Comparison of ENCODE assay signal across 26 mouse cellular contexts in genomic region chr2:3286243-3286642, GRCm38 (mm10). TPM values are rescaled to one million over a fixed set of nuclear protein-coding genes. Genes with fewer than 3 reads are reported as not detected.
DNase-seq lines count a peak whose midpoint lies in the region; ATAC-seq and TF ChIP-seq lines count a peak whose summit lies in the region.
"Had no signal": no experiment of that assay in that cellular context is flagged by ENCODE, and none has a peak within 500 bp of the region (broad histone marks: within the 10 kb centered on the region; RNA-seq: fewer than 3 reads in every experiment).

No protein-coding gene starts in this region.

- H3K9ac ChIP-seq in heart, embryonic 15.5 days, result no peak overlapping the region
- H3K9ac ChIP-seq in liver, embryonic 13.5 days, result no peak overlapping the region
- H3K9ac ChIP-seq in liver, embryonic 12.5 days, result no peak overlapping the region
- H3K9ac ChIP-seq in MEL (ENCODE audit: control insufficient read depth, low read depth, low read length, poor library complexity, severe bottlenecking), result no peak overlapping the region
- no peak overlapping the region for H3K9ac ChIP-seq in forebrain, embryonic 14.5 days (ENCODE audit: low read length)
- H3K9ac ChIP-seq: embryonic facial prominence, embryonic 13.5 days; forebrain, embryonic 12.5 days; forebrain, postnatal 0 days had no signal

- peaks cover 18% of the 10 kb centered on the region for H3K4me1 ChIP-seq in heart, embryonic 15.5 days (replicated peaks)
- H3K4me1 ChIP-seq in liver, embryonic 13.5 days (replicated peaks), result peaks cover 36% of the 10 kb centered on the region
- peaks cover 23% of the 10 kb centered on the region for H3K4me1 ChIP-seq in liver, embryonic 12.5 days
- H3K4me1 ChIP-seq in MEL (ENCODE audit: control insufficient read depth in 1 of 2, insufficient read depth in 2 of 2, low read length in 2 of 2), result peaks cover 7 to 19% of the 10 kb centered on the region in 2 experiments
- peaks cover 6% of the 10 kb centered on the region; the same call in 1 of the 2 replicates for H3K4me1 ChIP-seq in forebrain, embryonic 14.5 days (ENCODE audit: control insufficient read depth, insufficient read depth, low read length)

- no peak for TF ChIP-seq RAD21 in MEL (IDR thresholded peaks at IDR 0.05; ENCODE audit: low read depth, low read length)

- intact Hi-C loops in gastrocnemius, adult 2 months (cut with DNase I), result loop anchor here (5.0 kb wide), 1 partner anchor 131 kb away; no protein-coding TSS in a partner anchor
- intact Hi-C loops in heart, postnatal 14 days (cut with DNase I), result no loop called here

- ATAC-seq in heart, embryonic 15.5 days (replicated peaks; ENCODE audit: insufficient number of reproducible peaks, insufficient read depth, low FRiP score, low read depth), result no peak
- no peak for ATAC-seq in liver, embryonic 13.5 days (ENCODE audit: low read depth)
- no peak for ATAC-seq in liver, embryonic 12.5 days
- no peak for ATAC-seq in forebrain, embryonic 14.5 days
- ATAC-seq: activated CD4-positive, CD25-positive, alpha-beta regulatory T cell, adult 4 months; CD4-positive, CD25-positive, alpha-beta regulatory T cell, adult 4 months; forebrain, postnatal 0 days; hindbrain, embryonic 16.5 days; Patski had no signal

- no peak for TF ChIP-seq POLR2A in MEL (IDR thresholded peaks at IDR 0.05; ENCODE audit: control insufficient read depth in 1 of 2, insufficient read depth in 1 of 2, low read depth in 1 of 2, low read length in 2 of 2, poor library complexity in 1 of 2)

- no peak for DNase-seq in gastrocnemius, adult 2 months
- no peak for DNase-seq in gastrocnemius, postnatal 4 days (ENCODE audit: low spot score in 2 of 2)
- no peak for DNase-seq in heart, postnatal 14 days
- DNase-seq in liver, embryonic 13.5 days, result no peak
- peak; percentile 54 for DNase-seq in MEL (ENCODE audit: low read depth, low spot score)
- no peak for DNase-seq in forebrain, embryonic 14.5 days (ENCODE audit: low spot score)
- DNase-seq: adrenal gland, adult 2 months; adrenal gland, postnatal 25 days; B cell, adult 2 months; cerebellum, adult 18-20 months; cerebellum, adult 9-11 months; cerebellum, postnatal 36 days; forebrain, postnatal 0 days; gastrocnemius, postnatal 25 days; heart, postnatal 36 days; kidney, adult 18-20 months had no signal

- peaks cover 34% of the 10 kb centered on the region for H3K79me2 ChIP-seq in MEL (ENCODE audit: control insufficient read depth, insufficient read depth, low read length, poor library complexity)

- H3K36me3 ChIP-seq in heart, embryonic 15.5 days, result no peaks in the 10 kb centered on the region
- no peaks in the 10 kb centered on the region for H3K36me3 ChIP-seq in liver, embryonic 13.5 days
- H3K36me3 ChIP-seq in liver, embryonic 12.5 days, result no peaks in the 10 kb centered on the region
- H3K36me3 ChIP-seq in MEL (ENCODE audit: control insufficient read depth in 1 of 2, insufficient read depth in 2 of 2, low read length in 2 of 2), result peaks cover 0 to 33% of the 10 kb centered on the region in 2 experiments; a peak in 3 of 4 replicates
- no peaks in the 10 kb centered on the region for H3K36me3 ChIP-seq in forebrain, embryonic 14.5 days (ENCODE audit: control insufficient read depth, insufficient read depth, low read length)
- H3K36me3 ChIP-seq: embryonic facial prominence, embryonic 13.5 days; forebrain, embryonic 12.5 days; heart, embryonic 10.5 days had no signal

- no peaks in the 10 kb centered on the region for H3K27me3 ChIP-seq in heart, embryonic 15.5 days
- no peaks in the 10 kb centered on the region for H3K27me3 ChIP-seq in liver, embryonic 13.5 days
- H3K27me3 ChIP-seq in liver, embryonic 12.5 days (replicated peaks), result no peaks in the 10 kb centered on the region
- H3K27me3 ChIP-seq in MEL (ENCODE audit: control insufficient read depth in 1 of 2, insufficient read depth in 2 of 2, low read length in 2 of 2), result no peaks in the 10 kb centered on the region
- no peaks in the 10 kb centered on the region for H3K27me3 ChIP-seq in forebrain, embryonic 14.5 days (replicated peaks; ENCODE audit: control insufficient read depth, insufficient read depth, low read length)
- H3K27me3 ChIP-seq: embryonic facial prominence, embryonic 13.5 days; forebrain, embryonic 12.5 days; Patski had no signal

- no peaks in the 10 kb centered on the region for H3K9me3 ChIP-seq in heart, embryonic 15.5 days (replicated peaks)
- no peaks in the 10 kb centered on the region for H3K9me3 ChIP-seq in liver, embryonic 13.5 days (replicated peaks)
- H3K9me3 ChIP-seq in liver, embryonic 12.5 days (replicated peaks), result no peaks in the 10 kb centered on the region
- H3K9me3 ChIP-seq in MEL (replicated peaks; ENCODE audit: insufficient read depth, low read length), result no peaks in the 10 kb centered on the region
- no peaks in the 10 kb centered on the region for H3K9me3 ChIP-seq in forebrain, embryonic 14.5 days (replicated peaks; ENCODE audit: control insufficient read depth, low read length)
- H3K9me3 ChIP-seq: embryonic facial prominence, embryonic 13.5 days; forebrain, embryonic 12.5 days; G1E; heart, embryonic 10.5 days had no signal

- H3K4me2 ChIP-seq in heart, embryonic 15.5 days, result peak overlapping the region; percentile 83
- peak overlapping the region; percentile 98; the same call in 1 of the 2 replicates for H3K4me2 ChIP-seq in liver, embryonic 13.5 days
- no peak overlapping the region for H3K4me2 ChIP-seq in liver, embryonic 12.5 days
- H3K4me2 ChIP-seq in forebrain, embryonic 14.5 days (ENCODE audit: low read length), result no peak overlapping the region

- peak overlapping the region; percentile 94; the same call in 1 of the 2 replicates for H3K27ac ChIP-seq in gastrocnemius, adult 2 months
- no peak overlapping the region for H3K27ac ChIP-seq in heart, embryonic 15.5 days
- no peak overlapping the region for H3K27ac ChIP-seq in liver, embryonic 13.5 days
- H3K27ac ChIP-seq in liver, embryonic 12.5 days, result no peak overlapping the region
- no peak overlapping the region for H3K27ac ChIP-seq in MEL (ENCODE audit: control insufficient read depth, low read depth, low read length)
- no peak overlapping the region for H3K27ac ChIP-seq in forebrain, embryonic 14.5 days (ENCODE audit: low read depth, low read length)
- H3K27ac ChIP-seq: embryonic facial prominence, embryonic 13.5 days; forebrain, embryonic 12.5 days; heart, embryonic 10.5 days had no signal

- WGBS in heart, embryonic 15.5 days, result 56% methylated on average over 2 of the region's 2 CpGs
- WGBS in liver, embryonic 13.5 days (ENCODE audit: insufficient replicate concordance), result 61% methylated on average over 2 of the region's 2 CpGs
- 61% methylated on average over 2 of the region's 2 CpGs for WGBS in liver, embryonic 12.5 days (ENCODE audit: insufficient replicate concordance)
- 80% methylated on average over 2 of the region's 2 CpGs for WGBS in forebrain, embryonic 14.5 days

- TF ChIP-seq CTCF in gastrocnemius, adult 2 months (IDR thresholded peaks at IDR 0.05), result no peak
- TF ChIP-seq CTCF in MEL (IDR thresholded peaks at IDR 0.05 in 2 of 3, conservative IDR thresholded peaks at IDR 0.05 in 1 of 3; ENCODE audit: control insufficient read depth in 1 of 3, insufficient read depth in 1 of 3, low read depth in 2 of 3, low read length in 3 of 3, poor library complexity in 1 of 3, severe bottlenecking in 1 of 3), result no peak

- no peak overlapping the region for H3K4me3 ChIP-seq in gastrocnemius, adult 2 months
- H3K4me3 ChIP-seq in heart, embryonic 15.5 days, result no peak overlapping the region
- H3K4me3 ChIP-seq in liver, embryonic 13.5 days (replicated peaks), result no peak overlapping the region
- no peak overlapping the region for H3K4me3 ChIP-seq in liver, embryonic 12.5 days
- H3K4me3 ChIP-seq in MEL (ENCODE audit: control insufficient read depth in 1 of 2, insufficient read depth in 1 of 2, low read depth in 2 of 2, low read length in 2 of 2), result peak overlapping the region in 1 of 2 experiments; percentile 36; a peak in 2 of 4 replicates
- no peak overlapping the region for H3K4me3 ChIP-seq in forebrain, embryonic 14.5 days (ENCODE audit: low read depth, low read length)
- H3K4me3 ChIP-seq: embryonic facial prominence, embryonic 13.5 days had no signal

- TF ChIP-seq EP300 in MEL (IDR thresholded peaks at IDR 0.05; ENCODE audit: low read depth in 1 of 2, low read length in 2 of 2), result peak in 1 of 2 experiments; percentile 59; a peak in 3 of 4 replicates

RNA-seq across cellular contexts. Expression of gene Nmt2, which starts 2.2 kb away (rescaled TPM):
- total RNA-seq in gastrocnemius, adult 2 months (2021), result 10 to 100 TPM; 11.0 to 12.9 TPM
- 10 to 100 TPM; 15.4 to 16.7 TPM for total RNA-seq in gastrocnemius, postnatal 4 days (2021)
- polyA plus RNA-seq in heart, embryonic 15.5 days (2015; fragmentation: Nextera tagmentation; extraction: Ambion mirVana), result 26.4 and 30.6 TPM in 2 replicates
- total RNA-seq in heart, postnatal 14 days (2021), result 10 to 100 TPM; 11.2 to 12.5 TPM
- polyA plus RNA-seq in liver, embryonic 13.5 days (2015; fragmentation: Nextera tagmentation; extraction: Ambion mirVana), result 19.7 and 21.2 TPM in 2 replicates
- 21.7 and 21.8 TPM in 2 replicates for polyA plus RNA-seq in liver, embryonic 12.5 days (2016; fragmentation: Nextera tagmentation; extraction: Ambion mirVana)
- 19.9 and 22.2 TPM in 2 replicates for total RNA-seq in MEL (2012; rRNA removed)
- polyA plus RNA-seq in MEL (2012; ENCODE audit: insufficient read depth in 1 of 2, insufficient read length in 2 of 2, low read depth in 1 of 2, low replicate concordance in 2 of 2, missing spikeins in 1 of 2), result 10 to 100 TPM in 1 of 2 experiments, not detected in 1; 34.1 TPM
- 77.0 and 97.4 TPM in 2 replicates for polyA plus RNA-seq in forebrain, embryonic 14.5 days (2014; fragmentation: Nextera tagmentation; extraction: Ambion mirVana)

RNA-seq across cellular contexts. Expression of gene Rpp38, which starts 46.2 kb away (rescaled TPM):
- total RNA-seq in gastrocnemius, adult 2 months (2021), result 1 to 10 TPM; 6.8 to 7.3 TPM
- 1 to 10 TPM; 6.5 to 9.8 TPM for total RNA-seq in gastrocnemius, postnatal 4 days (2021)
- polyA plus RNA-seq in heart, embryonic 15.5 days (2015; fragmentation: Nextera tagmentation; extraction: Ambion mirVana), result 10.6 and 11.5 TPM in 2 replicates
- total RNA-seq in heart, postnatal 14 days (2021), result 1 to 10 TPM; 4.1 to 4.7 TPM
- polyA plus RNA-seq in liver, embryonic 13.5 days (2015; fragmentation: Nextera tagmentation; extraction: Ambion mirVana), result 15.6 and 19.1 TPM in 2 replicates
- polyA plus RNA-seq in liver, embryonic 12.5 days (2016; fragmentation: Nextera tagmentation; extraction: Ambion mirVana), result 19.7 TPM in 2 replicates
- total RNA-seq in MEL (2012; rRNA removed), result 13.6 and 16.6 TPM in 2 replicates
- 1 to 10 TPM in 1 of 2 experiments, not detected in 1; 9.9 TPM for polyA plus RNA-seq in MEL (2012; ENCODE audit: insufficient read depth in 1 of 2, insufficient read length in 2 of 2, low read depth in 1 of 2, low replicate concordance in 2 of 2, missing spikeins in 1 of 2)
- polyA plus RNA-seq in forebrain, embryonic 14.5 days (2014; fragmentation: Nextera tagmentation; extraction: Ambion mirVana), result 19.4 and 20.3 TPM in 2 replicates

RNA-seq across cellular contexts. Expression of gene Acbd7, which starts 49.7 kb away (rescaled TPM):
- under 1 TPM in 1 of 2 experiments, not detected in 1; 0.64 TPM for total RNA-seq in gastrocnemius, adult 2 months (2021)
- total RNA-seq in gastrocnemius, postnatal 4 days (2021), result under 1 TPM; 0.57 to 0.59 TPM
- polyA plus RNA-seq in heart, embryonic 15.5 days (2015; fragmentation: Nextera tagmentation; extraction: Ambion mirVana), result 0.34 and 0.38 TPM in 2 replicates
- total RNA-seq in heart, postnatal 14 days (2021), result 1 to 10 TPM in 1 of 2 experiments, under 1 TPM in 1; 0.98 to 1.1 TPM
- polyA plus RNA-seq in liver, embryonic 13.5 days (2015; fragmentation: Nextera tagmentation; extraction: Ambion mirVana), result 0.68 and 1.2 TPM in 2 replicates
- polyA plus RNA-seq in liver, embryonic 12.5 days (2016; fragmentation: Nextera tagmentation; extraction: Ambion mirVana), result 0.37 and 0.93 TPM in 2 replicates
- 3.7 and 5.7 TPM in 2 replicates for total RNA-seq in MEL (2012; rRNA removed)
- polyA plus RNA-seq in MEL (2012; ENCODE audit: insufficient read depth in 1 of 2, insufficient read length in 2 of 2, low read depth in 1 of 2, low replicate concordance in 2 of 2, missing spikeins in 1 of 2), result 1 to 10 TPM in 1 of 2 experiments, not detected in 1; 2.9 TPM
- polyA plus RNA-seq in forebrain, embryonic 14.5 days (2014; fragmentation: Nextera tagmentation; extraction: Ambion mirVana), result 1.7 and 1.8 TPM in 2 replicates
- total RNA-seq: adrenal gland, adult 2 months; adrenal gland, postnatal 25 days; forebrain, postnatal 0 days had no signal
- polyA plus RNA-seq: activated CD4-positive, CD25-positive, alpha-beta regulatory T cell, adult 4 months; adrenal gland, adult 2 months; G1E had no signal

Comparison
In these comparisons a context has a peak if more than half of its experiments do, and no peak if none do; other contexts are left out.
1. H3K4me2 ChIP-seq: peak in heart, embryonic 15.5 days (single experiment) and liver, embryonic 13.5 days (single experiment); none in liver, embryonic 12.5 days (single experiment) and forebrain, embryonic 14.5 days (single experiment).